Mouse (Mus musculus) cerebellum, postnatal 25 days (tissue): ENCODE measurements at regions not wholly inside any gene's neighbourhood (a gene's known extent, or its start where the extent isn't known, plus 50 kb on each side); places are given as distances from the start of the nearest gene placed in this dataset.
"Not testable (repeated sequence)": the region's sequence is repeated elsewhere in the genome, so short reads cannot be mapped to it uniquely, and the experiment has no call there.

Experiments
- DNase-seq, 2 experiments: peaks; one replicate each; pipeline ENCODE4 v3.0.0; 2021; ENCODE audit warnings: mixed read lengths in 2 of 2

DNA sequence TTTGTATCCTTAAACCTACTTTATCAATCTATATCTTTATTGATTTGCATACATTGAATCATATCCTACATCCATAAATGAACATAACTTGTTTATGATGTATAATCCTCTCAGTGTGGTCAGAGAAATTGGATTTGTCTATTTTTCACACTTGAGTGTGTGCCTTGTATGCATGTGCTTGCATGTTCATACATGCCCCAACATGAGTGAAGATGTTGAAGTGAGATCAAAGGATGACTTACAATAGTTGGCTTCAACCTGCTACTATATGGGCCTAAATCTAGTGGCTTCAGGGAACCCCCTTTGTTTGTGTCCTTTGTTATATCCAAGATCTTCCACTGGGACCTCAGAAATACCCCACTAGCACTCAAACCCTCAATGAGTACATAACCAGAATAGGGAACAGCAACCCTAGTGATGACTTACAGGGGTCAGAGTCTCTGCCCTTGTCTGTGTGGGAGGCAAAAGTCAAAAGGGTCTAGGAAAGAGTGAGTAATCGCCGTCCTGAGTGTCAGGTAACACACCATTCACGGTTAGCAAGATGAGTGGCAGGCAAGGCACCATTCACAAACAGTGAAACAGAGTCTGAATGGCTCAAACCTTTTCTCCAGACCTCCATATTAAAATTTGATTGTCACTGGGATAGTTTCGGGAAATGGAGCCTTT lies 236.3 kb downstream of the Lpin1 start:
- no peak for DNase-seq

GRCm38 (mm10) chr12:16370061-16370460 lies 240.7 kb downstream of the Lpin1 start:
- no peak for DNase-seq

- no peak for DNase-seq
These were observed 248.4 kb downstream of the Lpin1 start for GRCm38 (mm10) chr12:16362341-16362740.

- DNase-seq: no peak
These were observed 251.9 kb downstream of the Lpin1 start for GRCm38 (mm10) chr12:16358831-16359230.

DNA sequence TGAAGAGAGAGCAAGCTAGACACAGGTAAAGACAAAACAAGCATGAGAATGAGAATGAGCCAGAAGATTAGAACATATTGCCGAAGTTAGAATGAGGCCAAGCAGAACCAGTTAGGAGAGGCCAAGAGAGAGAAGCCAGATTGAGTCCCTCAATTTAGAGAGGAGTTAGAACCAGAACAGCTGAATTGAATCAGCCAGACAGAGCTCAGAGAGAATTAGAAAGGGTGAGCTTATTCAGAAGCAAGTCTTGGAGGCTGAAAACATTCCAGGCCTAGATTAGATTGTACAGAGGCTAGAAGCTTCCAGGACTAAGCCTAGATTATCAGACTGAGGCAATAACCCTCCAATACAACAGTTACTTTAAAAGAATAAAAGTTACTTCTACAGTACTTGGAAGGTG lies 256.1 kb downstream of the Lpin1 start:
- DNase-seq: no peak

DNA sequence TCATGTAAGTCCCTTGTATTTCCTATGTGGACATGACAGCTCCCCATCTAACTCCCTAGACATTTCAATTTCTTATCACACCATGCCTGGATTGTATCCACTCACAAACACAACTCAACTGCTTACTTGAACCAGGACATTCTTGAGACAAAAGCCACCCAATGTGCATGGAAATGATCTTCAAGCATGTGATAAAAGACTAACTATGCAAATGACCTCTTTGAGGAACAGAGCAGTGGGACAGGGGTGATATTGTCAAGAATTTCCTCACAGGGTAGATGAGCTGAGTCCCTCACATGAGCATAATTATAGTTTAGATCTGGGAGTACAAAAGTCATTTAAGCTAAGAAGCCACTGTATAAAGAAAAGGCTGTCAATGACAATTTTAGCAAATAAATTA lies 259.0 kb downstream of the Lpin1 start:
- no peak for DNase-seq

GRCm38 (mm10) chr12:16349310-16349709 lies 261.5 kb downstream of the Lpin1 start:
- DNase-seq: no peak

- no peak for DNase-seq
These were observed 266.7 kb downstream of the Lpin1 start for GRCm38 (mm10) chr12:16344021-16344420.

- DNase-seq: not testable (repeated sequence)
These were observed 268.7 kb downstream of the Lpin1 start for GRCm38 (mm10) chr12:16342030-16342429.

DNA sequence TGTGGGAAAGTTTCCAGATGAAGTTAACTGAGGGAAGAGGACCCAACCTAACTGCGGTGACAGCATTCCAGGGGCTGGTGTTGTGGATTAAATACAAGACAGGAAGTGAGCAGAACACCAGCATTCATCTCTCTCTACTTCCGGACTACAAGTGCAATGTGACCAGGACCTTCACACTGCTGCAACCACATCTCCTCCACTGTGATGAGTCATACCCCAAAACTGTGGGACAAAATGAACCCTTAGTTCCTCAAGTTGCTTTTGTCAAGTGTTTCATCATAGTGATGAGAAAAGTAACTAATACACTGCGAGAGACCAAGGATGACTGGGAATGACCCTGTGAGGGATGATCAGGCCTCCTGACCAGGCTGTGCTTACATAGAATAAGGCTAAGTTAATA lies 279.3 kb downstream of the Lpin1 start:
- DNase-seq: no peak

DNA sequence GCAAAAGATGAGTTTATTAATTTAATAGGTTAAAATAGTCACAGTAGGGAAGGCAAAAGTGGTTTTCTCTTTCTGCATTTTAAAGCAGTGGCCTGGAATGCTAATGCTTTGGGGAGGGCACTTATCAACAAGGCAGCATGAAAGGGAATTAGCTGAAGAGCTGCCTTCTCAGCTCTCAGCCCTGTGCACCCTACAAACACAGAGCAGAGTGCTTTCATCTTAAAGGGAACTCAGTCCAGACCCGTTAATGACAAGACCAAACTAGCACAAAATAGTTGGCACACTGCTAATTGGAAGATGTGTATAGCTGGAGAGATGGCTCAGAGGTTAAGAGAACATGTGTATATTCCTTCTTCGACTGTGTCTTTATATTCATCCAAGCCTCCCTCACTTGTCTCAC lies 281.6 kb downstream of the Lpin1 start:
- no peak for DNase-seq

- DNase-seq: no peak
These were observed 290.0 kb downstream of the Lpin1 start for GRCm38 (mm10) chr12:16320536-16321402.

GRCm38 (mm10) chr12:16308101-16308500 lies 302.7 kb downstream of the Lpin1 start:
- no peak for DNase-seq

GRCm38 (mm10) chr12:16304701-16305377 lies 305.9 kb downstream of the Lpin1 start:
- no peak for DNase-seq

DNA sequence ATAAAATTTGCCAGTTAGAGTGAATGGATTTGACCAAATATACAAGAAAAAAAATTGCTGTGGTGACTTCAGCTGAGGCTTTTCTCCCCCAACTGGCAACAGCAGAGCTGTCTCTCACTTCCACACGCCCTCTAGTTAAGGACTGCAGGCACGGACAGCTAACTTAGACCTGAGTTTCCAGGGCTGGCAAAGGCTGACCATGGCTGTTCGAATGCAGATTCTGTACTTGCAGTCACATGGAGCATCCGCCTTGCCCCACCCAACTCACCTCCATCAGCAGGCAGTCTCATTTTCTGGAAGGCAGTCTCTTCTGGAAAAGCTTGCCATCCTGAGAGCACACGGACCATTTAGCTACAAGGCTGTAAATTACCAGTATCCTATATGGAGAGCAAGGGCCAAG lies 325.7 kb downstream of the Lpin1 start:
- no peak for DNase-seq

DNA sequence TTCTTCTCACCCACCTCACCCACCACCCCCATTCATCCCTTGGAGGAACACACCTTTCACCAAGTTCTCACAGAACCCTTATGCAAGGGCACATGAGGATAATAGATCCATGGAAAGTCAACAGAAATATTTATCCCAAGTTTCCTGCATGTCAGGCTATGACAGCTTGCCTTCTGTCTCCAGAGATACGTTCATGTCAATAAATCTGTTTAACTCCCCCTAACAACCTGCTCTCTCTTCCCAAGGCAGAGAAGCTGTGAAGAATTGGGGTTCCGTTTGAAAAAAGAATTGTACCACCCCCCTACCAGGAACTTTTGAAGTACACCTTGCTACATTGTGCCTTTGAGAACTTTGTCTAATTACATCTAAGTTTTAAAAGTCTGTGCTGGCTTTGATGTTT lies 331.6 kb downstream of the Lpin1 start:
- DNase-seq: no peak

DNA sequence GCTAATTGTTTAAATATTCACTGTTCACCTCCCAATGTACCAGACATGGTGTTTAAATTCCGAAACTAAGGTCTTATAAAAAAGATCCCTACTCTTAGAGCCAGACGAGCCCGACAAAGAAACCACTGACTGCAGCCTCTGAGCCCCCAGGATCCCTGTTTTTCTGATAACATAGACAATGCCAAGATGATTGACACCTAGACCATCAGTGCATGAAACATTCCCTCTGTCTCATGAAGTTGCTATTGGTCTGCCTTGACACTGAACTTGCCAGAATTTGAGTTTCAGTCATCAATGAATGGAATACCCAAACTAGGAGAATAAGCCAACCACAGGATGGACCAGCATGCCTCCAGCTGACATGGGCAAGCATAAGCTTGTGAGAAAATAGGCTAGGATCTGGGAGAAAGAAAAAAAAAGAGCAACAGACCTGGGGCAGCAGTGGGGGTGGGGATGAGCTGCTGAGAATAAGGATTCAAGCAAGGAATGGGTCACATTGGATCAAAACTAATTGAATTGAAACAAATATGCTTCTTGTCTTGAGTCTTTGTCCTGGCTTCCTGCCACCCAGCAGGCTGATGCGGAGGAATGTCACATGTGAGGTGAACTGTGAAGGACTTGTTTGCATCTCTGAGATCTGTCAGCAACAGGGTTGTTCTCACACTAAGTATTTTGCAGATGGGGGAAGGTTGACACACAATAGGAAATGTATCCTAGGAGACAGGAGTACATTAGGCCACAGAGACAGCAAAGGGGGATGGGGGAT lies 333.0 kb downstream of the Lpin1 start:
- DNase-seq: no peak

DNA sequence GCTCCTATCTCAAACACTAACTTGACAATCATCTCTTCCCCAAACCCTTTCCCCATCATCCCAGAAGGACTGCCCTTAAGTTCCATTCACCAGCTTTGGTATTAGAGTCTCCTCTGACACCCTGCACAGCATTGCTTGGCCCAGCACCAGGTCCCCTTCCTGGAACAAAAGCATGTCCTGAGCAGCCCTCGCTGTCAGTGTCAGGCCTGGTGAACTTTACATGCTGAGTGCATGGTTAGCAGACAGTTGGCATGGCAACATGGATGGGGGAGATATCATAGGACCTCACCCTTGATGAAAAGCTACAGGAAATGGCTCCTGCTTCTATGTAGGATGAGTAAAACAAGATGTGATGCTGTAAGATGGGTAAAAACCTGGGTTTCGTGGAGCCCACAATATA lies 333.6 kb downstream of the Lpin1 start:
- DNase-seq: no peak

DNA sequence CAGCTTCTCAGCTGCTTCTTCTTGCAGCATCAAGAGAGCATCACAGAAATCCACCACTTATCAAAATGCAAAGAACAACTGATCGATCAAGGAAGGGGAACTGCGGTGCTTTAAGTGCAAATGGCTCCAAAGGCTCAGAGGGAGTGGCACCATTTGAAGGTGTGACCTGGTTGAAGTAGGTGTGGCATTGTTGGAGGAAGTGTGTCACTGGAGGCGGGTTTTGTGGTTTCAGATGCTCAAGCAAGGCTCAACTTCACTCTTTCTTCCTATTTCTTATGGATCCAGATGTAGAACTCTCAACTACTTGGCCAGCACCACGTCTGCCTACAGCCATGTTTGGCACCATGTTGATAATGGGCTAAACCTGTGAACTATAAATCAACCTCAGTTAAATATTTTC lies 334.5 kb downstream of the Lpin1 start:
- DNase-seq: no peak

DNA sequence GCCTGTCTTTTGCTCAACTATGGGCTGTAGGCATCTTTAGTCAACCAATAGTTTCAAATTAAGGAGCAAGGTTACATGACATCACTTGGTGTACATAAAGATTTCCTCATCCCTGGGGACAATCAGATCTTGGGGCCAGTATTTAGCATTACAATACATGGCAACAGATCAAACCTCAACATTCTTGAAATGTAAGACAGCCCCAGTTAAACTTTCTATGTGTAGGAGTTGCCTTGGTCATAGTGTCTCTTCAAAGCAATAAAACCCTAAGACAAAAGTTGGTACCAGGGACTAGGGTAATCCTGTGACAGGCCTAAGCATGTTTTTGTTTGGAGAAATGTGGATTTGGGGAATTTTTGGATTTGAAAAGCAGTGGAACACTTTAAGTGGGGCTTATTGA lies 338.3 kb downstream of the Lpin1 start:
- DNase-seq: no peak

DNA sequence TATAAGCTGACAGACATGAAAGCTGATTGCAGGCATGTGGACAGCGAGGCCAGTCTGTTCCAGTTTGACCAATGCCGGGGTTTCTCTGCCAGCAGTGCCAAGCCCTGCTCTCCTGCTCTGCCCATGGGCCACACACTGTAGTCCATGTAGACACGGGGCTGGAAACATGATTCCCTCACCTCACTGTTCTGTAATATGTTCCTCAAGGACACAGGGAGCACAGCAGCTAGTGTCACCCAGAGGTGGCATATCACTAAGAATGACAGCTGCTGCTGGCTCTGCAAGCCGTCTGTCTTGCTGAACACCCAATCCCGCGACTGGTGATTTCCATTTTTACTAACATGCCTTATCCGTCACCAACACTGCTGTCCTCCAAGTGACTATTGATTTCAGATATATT lies 339.9 kb downstream of the Lpin1 start:
- DNase-seq: no peak

- no peak for DNase-seq
These were observed 341.1 kb downstream of the Lpin1 start for GRCm38 (mm10) chr12:16269706-16270105.

DNA sequence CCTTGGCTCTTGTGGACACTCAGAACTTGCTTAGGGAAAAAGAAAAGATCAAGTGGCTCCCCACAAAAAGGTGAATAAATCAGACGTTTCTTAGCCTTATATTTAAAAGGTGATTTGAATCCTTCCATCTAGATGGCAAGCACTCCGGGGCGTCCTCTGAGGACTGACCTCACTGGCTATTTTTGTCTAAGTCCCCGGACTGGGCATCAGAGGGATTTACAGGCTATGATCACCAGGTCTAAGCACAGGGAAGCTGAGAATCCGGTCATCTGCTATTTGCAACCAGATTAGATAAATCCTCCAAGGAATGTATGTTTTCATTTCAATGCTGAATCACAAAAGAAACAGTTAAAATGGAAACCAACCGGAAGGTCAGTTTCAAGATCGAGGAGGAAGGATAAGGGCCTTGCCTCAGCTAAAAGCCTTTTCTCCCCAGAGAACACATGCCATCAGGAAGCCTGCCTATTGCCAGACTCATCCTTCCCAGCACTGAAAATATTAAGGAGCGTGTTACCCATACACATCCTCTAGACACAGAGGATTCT lies 342.1 kb downstream of the Lpin1 start:
- DNase-seq: no peak
